ENCODE assay signal across 13 mouse cellular contexts in genomic region chr17:31748971-31749370, GRCm38 (mm10).
"Had no signal": no experiment of that assay in that cellular context is flagged by ENCODE, and none has a peak within 500 bp of the region (broad histone marks: within the 10 kb centered on the region; RNA-seq: fewer than 3 reads in every experiment).

No protein-coding gene starts in this region.

- ATAC-seq: intestine, embryonic 15.5 days had no signal

- H3K9ac ChIP-seq: intestine, embryonic 15.5 days; liver, embryonic 14.5 days; neural tube, embryonic 15.5 days had no signal

- H3K4me2 ChIP-seq: intestine, embryonic 15.5 days; neural tube, embryonic 15.5 days had no signal

- DNase-seq: liver; lung, adult 2 months; lung, postnatal 4 days; midbrain, embryonic 14.5 days; right cerebral cortex, adult 18-20 months; right cerebral cortex, postnatal 25 days; thymus, adult 18-20 months; thymus, postnatal 14 days had no signal

- H3K9me3 ChIP-seq: intestine, embryonic 15.5 days; midbrain, embryonic 10.5 days; neural tube, embryonic 15.5 days had no signal

- H3K4me3 ChIP-seq: intestine, embryonic 15.5 days; midbrain, embryonic 10.5 days; myocyte; neural tube, embryonic 15.5 days had no signal

- H3K36me3 ChIP-seq: intestine, embryonic 15.5 days; midbrain, embryonic 10.5 days; neural tube, embryonic 15.5 days had no signal

- H3K27ac ChIP-seq: liver, embryonic 14.5 days; midbrain, embryonic 10.5 days; neural tube, embryonic 15.5 days had no signal

- H3K27me3 ChIP-seq: intestine, embryonic 15.5 days; neural tube, embryonic 15.5 days had no signal
